Mouse (Mus musculus) brain, embryonic 14.5 days (tissue): Measurements from ENCODE around the gene Olfr1215. TPM values are rescaled to one million over a fixed set of nuclear protein-coding genes. Genes with fewer than 3 reads are reported as not detected.
"Not testable (repeated sequence)": the region's sequence is repeated elsewhere in the genome, so short reads cannot be mapped to it uniquely, and the experiment has no call there.

Source experiments
- DNase-seq: peaks from one replicate; pipeline ENCODE4 v3.0.0-alpha.2; 2011; ENCODE audit warnings: low read depth
- CTCF ChIP-seq: fragments of 200-500 bp; IDR thresholded peaks from 2 replicates; pipeline ENCODE4 v1.5.1; 2012; ENCODE audit warnings: inconsistent platforms, mild to moderate bottlenecking, moderate library complexity, borderline replicate concordance; ENCODE audit not compliant: insufficient read depth, insufficient read length; ENCODE audit errors: extremely low read depth
- POLR2A ChIP-seq: fragments of 200-500 bp; IDR thresholded peaks from 2 replicates; pipeline ENCODE4 v1.6.1; 2012; ENCODE audit warnings: mild to moderate bottlenecking, inconsistent platforms, borderline replicate concordance; ENCODE audit not compliant: poor library complexity, insufficient read depth, insufficient read length, severe bottlenecking; ENCODE audit errors: extremely low read depth
- polyA plus RNA-seq: library from polyadenylated mRNA; depleted of rRNA; stranded (reverse); fragments of >200 nt; gene quantifications from 2 replicates; pipeline ENCODE4 v1.2.3, GENCODE M21; 2012; rRNA removed

Gene Olfr1215
- polyA plus RNA-seq: not detected in 2 replicates

GRCm38 (mm10) chr2:89006873-89007272 lies at the start of gene Olfr1215:
Gene Olfr1215, minus strand, starts transcription at chr2:89006973.
- DNase-seq: no peak
- TF ChIP-seq CTCF (no peak), POLR2A (no peak)

GRCm38 (mm10) chr2:89031965-89032364 lies 25.2 kb upstream of the Olfr1215 start, which contains the start of gene Olfr1217:
Gene Olfr1217, minus strand, starts transcription at chr2:89032065.
- DNase-seq: no peak
- TF ChIP-seq POLR2A (no peak), CTCF (no peak)

DNA sequence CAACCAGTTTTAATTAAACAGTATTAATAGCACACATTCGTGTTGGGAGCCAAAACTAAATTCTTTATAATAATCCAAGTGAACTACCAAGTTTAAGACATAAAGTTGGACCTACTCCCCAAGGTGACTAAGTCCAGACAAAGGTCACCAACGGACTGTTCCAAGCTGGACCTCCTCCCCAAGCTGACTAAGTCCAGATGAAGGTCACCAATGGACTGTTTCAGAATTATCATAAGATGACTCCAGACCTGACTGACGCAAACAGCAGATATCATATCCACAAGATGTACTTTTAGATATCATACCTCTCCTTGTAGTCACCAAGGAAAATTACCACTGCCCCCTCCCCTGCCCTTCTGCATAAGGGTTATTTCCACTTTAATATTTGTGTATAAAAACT lies 14.7 kb upstream of the Olfr1215 start:
- not testable (repeated sequence) for DNase-seq

DNA sequence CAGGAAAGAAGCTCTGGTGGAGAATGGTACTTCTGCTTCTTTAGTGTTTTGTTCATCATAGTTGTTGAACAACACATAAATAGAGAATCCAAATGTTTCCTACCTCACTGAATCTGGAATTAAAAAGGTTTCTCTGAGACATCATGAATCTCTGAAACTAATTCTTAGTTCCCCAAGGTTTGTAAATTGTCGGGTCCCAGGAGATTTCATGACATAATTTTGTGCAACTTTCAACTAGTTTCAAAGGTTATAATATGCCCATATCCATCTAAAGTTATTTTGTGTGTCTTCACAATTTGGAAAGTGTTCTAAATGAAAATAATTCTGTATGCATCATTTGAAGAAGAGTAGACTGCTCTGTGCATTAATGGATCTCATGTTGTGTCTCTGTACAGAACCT lies 11.5 kb upstream of the Olfr1215 start, which contains the start of gene Olfr1216:
TSS of gene Olfr1216 (minus strand) at position 101 of the 400 bp plus-strand sequence.
- TF ChIP-seq CTCF (no peak), POLR2A (no peak)
- DNase-seq: no peak

- DNase-seq: no peak
- no peak for TF ChIP-seq POLR2A
- no peak for TF ChIP-seq CTCF
Measured at GRCm38 (mm10) chr2:88992553-88992952, 14.2 kb downstream of the Olfr1215 start, which contains the start of gene Olfr1214. Gene Olfr1214, minus strand, starts transcription at chr2:88992653.

DNA sequence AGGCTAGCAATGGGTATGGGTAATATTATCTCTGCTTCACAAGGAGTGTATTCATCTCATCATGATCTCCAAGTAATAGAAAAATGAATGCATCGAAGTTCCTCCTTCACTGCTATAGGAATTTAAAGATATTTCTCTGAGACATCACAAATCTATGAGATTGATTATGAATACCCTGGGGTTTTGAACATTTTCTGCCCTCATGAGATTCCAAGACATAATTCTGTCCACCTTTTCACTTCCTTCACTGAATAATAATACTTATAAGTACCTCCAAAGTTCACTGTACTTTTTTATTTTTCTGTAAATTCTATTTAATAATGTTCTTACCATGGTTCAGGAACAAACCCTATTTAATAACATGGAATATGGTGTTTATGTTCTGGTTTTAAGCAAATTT lies 26.6 kb downstream of the Olfr1215 start, which contains the start of gene Gm13762:
TSS of gene Gm13762 (minus strand) at position 101 of the 400 bp plus-strand sequence.
- TF ChIP-seq CTCF (no peak), POLR2A (no peak)
- no peak for DNase-seq

GRCm38 (mm10) chr2:88953669-88954068 lies 53.1 kb downstream of the Olfr1215 start, which contains the start of gene Olfr1212:
Gene Olfr1212, plus strand, starts transcription at chr2:88953969.
- TF ChIP-seq CTCF: no peak
- no peak for TF ChIP-seq POLR2A
- DNase-seq: no peak

Other genes with a start within 250 kb of the Olfr1215 start
- not detected in 2 replicates for gene Olfr1199, start 246.5 kb downstream of the Olfr1215 start, polyA plus RNA-seq
- gene Olfr1200, start 236.5 kb downstream of the Olfr1215 start, polyA plus RNA-seq: not detected in 2 replicates
- not detected in 2 replicates for gene Olfr1201, start 213.9 kb downstream of the Olfr1215 start, polyA plus RNA-seq
- not detected in 2 replicates for gene Olfr1202, start 192.5 kb downstream of the Olfr1215 start, polyA plus RNA-seq
- gene Olfr1205, start 177.2 kb downstream of the Olfr1215 start, polyA plus RNA-seq: not detected in 2 replicates
- gene Olfr1204, start 157.7 kb downstream of the Olfr1215 start, polyA plus RNA-seq: not detected in 2 replicates
- not detected in 2 replicates for gene Olfr1206, start 143.7 kb downstream of the Olfr1215 start, polyA plus RNA-seq
- not detected in 2 replicates for gene Olfr1208, start 104.7 kb downstream of the Olfr1215 start, polyA plus RNA-seq
- not detected in 2 replicates for gene Olfr1209, start 91.8 kb downstream of the Olfr1215 start, polyA plus RNA-seq
- gene Olfr1211, start 68.9 kb downstream of the Olfr1215 start, polyA plus RNA-seq: not detected in 2 replicates
- gene Olfr1212, start 53.0 kb downstream of the Olfr1215 start, polyA plus RNA-seq: not detected in 2 replicates
- gene Gm13762, start 26.7 kb downstream of the Olfr1215 start, polyA plus RNA-seq: not detected in 2 replicates
- gene Olfr1214, start 14.3 kb downstream of the Olfr1215 start, polyA plus RNA-seq: not detected in 2 replicates
- not detected in 2 replicates for gene Olfr1216, start 11.4 kb upstream of the Olfr1215 start, polyA plus RNA-seq
- not detected in 2 replicates for gene Olfr1217, start 25.1 kb upstream of the Olfr1215 start, polyA plus RNA-seq
- not detected in 2 replicates for gene Olfr1218, start 54.2 kb upstream of the Olfr1215 start, polyA plus RNA-seq
- gene Olfr1219, start 76.5 kb upstream of the Olfr1215 start, polyA plus RNA-seq: not detected in 2 replicates
- not detected in 2 replicates for gene Olfr1220, start 99.9 kb upstream of the Olfr1215 start, polyA plus RNA-seq
- not detected in 2 replicates for gene Olfr1221, start 110.3 kb upstream of the Olfr1215 start, polyA plus RNA-seq
- not detected in 2 replicates for gene Olfr1222, start 126.1 kb upstream of the Olfr1215 start, polyA plus RNA-seq
- not detected in 2 replicates for gene Olfr1223, start 144.6 kb upstream of the Olfr1215 start, polyA plus RNA-seq
- gene Olfr1224-ps1, start 157.1 kb upstream of the Olfr1215 start, polyA plus RNA-seq: not detected in 2 replicates
- gene Olfr1225, start 167.7 kb upstream of the Olfr1215 start, polyA plus RNA-seq: not detected in 2 replicates
- gene Olfr1226, start 193.1 kb upstream of the Olfr1215 start, polyA plus RNA-seq: not detected in 2 replicates
- not detected in 2 replicates for gene Olfr1228, start 247.1 kb upstream of the Olfr1215 start, polyA plus RNA-seq